Mouse (Mus musculus) midbrain, embryonic 14.5 days (tissue): Measurements from ENCODE around the gene Ankfy1. TPM values are rescaled to one million over a fixed set of nuclear protein-coding genes. Genes with fewer than 3 reads are reported as not detected.

ENCODE experiments used
- ATAC-seq: fragments of 200-750 bp; cut with Nextera tagmentation; 2 replicates; pipeline ENCODE4 v1.8.0; 2017; ENCODE audit warnings: moderate number of reproducible peaks, moderate library complexity; ENCODE audit not compliant: low FRiP score, low TSS enrichment
- DNase-seq: peaks from one replicate; pipeline ENCODE4 v3.0.0-alpha.2; 2015
- H3K27ac ChIP-seq: fragments of 300-500 bp; sonication (generic); replicated peaks from 2 replicates; pipeline ENCODE4 v1.5.1; 2014; ENCODE audit warnings: mild to moderate bottlenecking, low read depth, low read length, moderate library complexity
- H3K27me3 ChIP-seq: fragments of 300-500 bp; sonication (generic); 2 replicates; pipeline ENCODE4 v1.6.1; 2014; ENCODE audit warnings: low read length, control low read depth, mixed read lengths; ENCODE audit not compliant: control insufficient read depth, insufficient read depth
- H3K36me3 ChIP-seq: fragments of 300-500 bp; sonication (generic); 2 replicates; pipeline ENCODE4 v1.6.1; 2014; ENCODE audit warnings: low read length, control low read depth; ENCODE audit not compliant: control insufficient read depth, insufficient read depth
- H3K4me1 ChIP-seq: fragments of 300-500 bp; sonication (generic); 2 replicates; pipeline ENCODE4 v1.6.1; 2014; ENCODE audit warnings: mild to moderate bottlenecking, antibody characterized with exemption, low read length, control low read depth; ENCODE audit not compliant: control insufficient read depth, insufficient read depth
- H3K4me2 ChIP-seq: fragments of 300-500 bp; sonication (generic); 2 replicates; pipeline ENCODE4 v1.6.1; 2014; ENCODE audit warnings: mild to moderate bottlenecking, low read length, moderate library complexity
- H3K4me3 ChIP-seq: fragments of 300-500 bp; sonication (generic); replicated peaks from 2 replicates; pipeline ENCODE4 v1.5.1; 2014; ENCODE audit warnings: low read depth, low read length
- H3K9ac ChIP-seq: fragments of 300-500 bp; sonication (generic); replicated peaks from 2 replicates; pipeline ENCODE4 v1.6.1; 2014; ENCODE audit warnings: mild to moderate bottlenecking, low read length, moderate library complexity
- H3K9me3 ChIP-seq: fragments of 300-500 bp; sonication (generic); 2 replicates; pipeline ENCODE4 v1.6.1; 2016; ENCODE audit warnings: low read length, control low read depth, mixed read lengths; ENCODE audit not compliant: control insufficient read depth
- WGBS: fragments of 180-500 bp; shearing (Covaris S2); extraction: QIAGEN DNeasy Blood & Tissue Kit; methylation state at CpG from one replicate; pipeline ENCODE4 v1.1.7; 2014; 5-methylcytosine and 5-hydroxymethylcytosine counted together
- polyA plus RNA-seq: library from polyadenylated mRNA; unstranded; fragments of >200 nt; fragmentation: Nextera tagmentation; extraction: Ambion mirVana; gene quantifications from 2 replicates; pipeline ENCODE4 v1.2.1, GENCODE M21; 2014

Ankfy1 gene
- polyA plus RNA-seq, 1 experiment from 2014 or later: 40.0 TPM

- no peak overlapping the region for H3K4me2 ChIP-seq
- no peak overlapping the region for H3K27ac ChIP-seq
- ATAC-seq (no peak), DNase-seq (no peak)
- H3K4me3 ChIP-seq: no peak overlapping the region
- 0 out of 2 replicates have a peak, but pooled peaks cover 3% of the 10 kb centered on the region for H3K36me3 ChIP-seq
- WGBS: 88% methylated on average over 6 of the region's 6 CpGs
- H3K9me3 ChIP-seq: no peaks in the 10 kb centered on the region
- H3K9ac ChIP-seq: no peak overlapping the region
- H3K4me1 ChIP-seq: no peaks in the 10 kb centered on the region
- no peaks in the 10 kb centered on the region for H3K27me3 ChIP-seq
These were observed 18.4 kb upstream of the Ankfy1 start for GRCm38 (mm10) chr11:72671294-72671988.

DNA sequence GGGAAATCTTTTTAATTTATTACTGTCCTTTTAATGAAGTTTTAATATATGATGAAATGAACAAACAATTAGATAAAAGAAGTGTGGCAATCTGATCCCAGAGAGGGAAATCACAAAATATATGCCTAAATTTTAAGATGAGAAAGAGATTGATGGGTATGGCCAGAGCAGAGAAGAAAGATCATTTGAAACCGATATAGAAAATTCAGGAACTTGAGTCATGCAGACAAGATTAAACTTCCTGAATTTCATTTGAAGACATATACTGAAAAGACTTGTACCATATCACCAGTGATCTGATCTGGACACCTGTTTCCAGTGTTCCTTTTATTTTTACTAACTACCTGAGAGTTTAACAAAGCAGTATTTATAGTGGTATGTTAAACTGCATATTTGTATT, 17.4 kb upstream of the Ankfy1 start:
- no peak for DNase-seq
- 93% methylated on average over 1 of the region's 1 CpGs for WGBS
- H3K36me3 ChIP-seq: 0 out of 2 replicates have a peak, but pooled peaks cover 3% of the 10 kb centered on the region
- no peak overlapping the region for H3K27ac ChIP-seq
- H3K9ac ChIP-seq: no peak overlapping the region
- no peaks in the 10 kb centered on the region for H3K27me3 ChIP-seq
- no peak for ATAC-seq
- no peak overlapping the region for H3K4me2 ChIP-seq
- H3K9me3 ChIP-seq: no peaks in the 10 kb centered on the region
- H3K4me3 ChIP-seq: no peak overlapping the region
- H3K4me1 ChIP-seq: no peaks in the 10 kb centered on the region

GRCm38 (mm10) chr11:72675280-72675679, 14.5 kb upstream of the Ankfy1 start:
- H3K36me3 ChIP-seq: 0 out of 2 replicates have a peak, but pooled peaks cover 3% of the 10 kb centered on the region
- DNase-seq (no peak), ATAC-seq (no peak)
- no peaks in the 10 kb centered on the region for H3K4me1 ChIP-seq
- WGBS: 20% methylated on average over 2 of the region's 2 CpGs
- H3K4me2 ChIP-seq: no peak overlapping the region
- no peaks in the 10 kb centered on the region for H3K9me3 ChIP-seq
- no peaks in the 10 kb centered on the region for H3K27me3 ChIP-seq
- no peak overlapping the region for H3K27ac ChIP-seq
- H3K4me3 ChIP-seq: no peak overlapping the region
- no peak overlapping the region for H3K9ac ChIP-seq

GRCm38 (mm10) chr11:72680726-72681125, 9.1 kb upstream of the Ankfy1 start:
- H3K4me2 ChIP-seq: no peak overlapping the region
- no peak for ATAC-seq
- H3K27ac ChIP-seq: no peak overlapping the region
- H3K4me1 ChIP-seq: no peaks in the 10 kb centered on the region
- DNase-seq: no peak
- H3K27me3 ChIP-seq: no peaks in the 10 kb centered on the region
- H3K9me3 ChIP-seq: no peaks in the 10 kb centered on the region
- no peaks in the 10 kb centered on the region for H3K36me3 ChIP-seq
- no peak overlapping the region for H3K4me3 ChIP-seq
- H3K9ac ChIP-seq: no peak overlapping the region

DNA sequence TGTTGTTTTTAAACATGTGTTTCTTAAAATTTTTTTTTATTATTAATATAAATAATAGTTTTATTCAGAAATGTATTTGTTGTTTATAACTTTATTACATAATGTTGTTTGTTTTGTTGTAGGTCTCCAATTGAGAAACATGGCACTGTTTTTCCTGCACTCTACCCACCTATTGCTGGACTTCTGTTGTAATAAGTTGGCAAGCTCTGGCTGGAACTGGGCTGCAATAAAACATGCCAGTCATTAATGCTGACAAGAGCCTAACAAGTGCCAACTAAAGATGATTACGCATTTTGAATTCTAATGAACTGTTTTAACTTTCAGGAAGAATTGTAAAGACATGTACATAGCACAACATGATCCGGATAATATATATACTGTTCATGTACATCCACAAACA, 6.4 kb upstream of the Ankfy1 start:
- DNase-seq: no peak
- no peaks in the 10 kb centered on the region for H3K9me3 ChIP-seq
- no peaks in the 10 kb centered on the region for H3K27me3 ChIP-seq
- no peak for ATAC-seq
- H3K36me3 ChIP-seq: no peaks in the 10 kb centered on the region
- WGBS: 96% methylated on average over 2 of the region's 2 CpGs
- no peak overlapping the region for H3K4me3 ChIP-seq
- no peaks in the 10 kb centered on the region for H3K4me1 ChIP-seq
- no peak overlapping the region for H3K4me2 ChIP-seq
- H3K27ac ChIP-seq: no peak overlapping the region
- no peak overlapping the region for H3K9ac ChIP-seq

DNA sequence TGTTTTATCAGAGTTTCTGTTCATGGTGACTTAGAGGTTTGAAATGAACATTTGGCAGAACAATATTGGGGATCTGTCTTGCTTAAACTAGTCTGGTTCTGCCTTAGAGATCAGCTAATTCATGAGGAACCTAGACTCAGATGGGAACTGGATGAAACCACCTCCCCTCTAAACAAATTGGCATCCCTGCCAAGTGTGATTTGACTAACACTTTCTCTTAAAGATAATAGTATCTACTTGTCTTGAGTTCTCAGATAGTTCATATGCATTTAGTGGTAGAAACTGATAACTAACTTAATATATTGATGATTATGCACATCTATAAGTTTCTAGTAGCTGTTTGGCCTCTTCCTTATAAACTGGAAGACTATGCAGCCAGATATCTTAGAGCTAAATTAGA, 3.1 kb upstream of the Ankfy1 start:
- Histone ChIP-seq H3K9ac (no peak overlapping the region), H3K27me3 (no peaks in the 10 kb centered on the region), H3K4me2 (no peak overlapping the region), H3K36me3 (no peaks in the 10 kb centered on the region), H3K27ac (no peak overlapping the region), H3K4me1 (peaks cover 12% of the 10 kb centered on the region), H3K9me3 (no peaks in the 10 kb centered on the region), H3K4me3 (no peak overlapping the region)
- ATAC-seq: no peak
- no peak for DNase-seq

GRCm38 (mm10) chr11:72688242-72688641, 1.6 kb upstream of the Ankfy1 start:
- Histone ChIP-seq H3K9me3 (no peaks in the 10 kb centered on the region), H3K27ac (no peak overlapping the region), H3K4me3 (no peak overlapping the region), H3K4me2 (no peak overlapping the region), H3K36me3 (no peaks in the 10 kb centered on the region), H3K9ac (no peak overlapping the region), H3K27me3 (no peaks in the 10 kb centered on the region), H3K4me1 (peaks cover 12% of the 10 kb centered on the region)
- ATAC-seq (no peak), DNase-seq (no peak)
- 9% methylated on average over 5 of the region's 5 CpGs for WGBS

DNA sequence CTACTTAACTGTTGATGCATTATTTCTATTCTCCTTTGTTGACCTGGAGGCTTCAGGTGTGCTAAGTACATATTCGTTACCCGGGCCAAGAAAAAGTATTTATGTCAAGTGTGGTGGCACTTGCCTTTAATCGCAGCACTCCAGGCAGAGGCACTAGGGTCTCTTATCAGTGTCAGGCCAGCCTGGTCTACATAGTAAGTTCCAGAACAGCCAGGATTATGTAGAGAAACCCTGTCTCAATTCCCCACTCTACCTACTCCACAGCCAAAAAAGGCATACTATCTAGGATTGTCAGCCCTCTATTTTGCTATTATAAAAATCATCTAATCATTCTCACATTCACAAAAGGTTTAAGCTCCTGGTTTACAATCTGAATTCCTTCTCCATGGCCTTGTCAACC, 691 bp upstream of the Ankfy1 start:
- H3K4me2 ChIP-seq: peak overlapping the region; percentile 87
- no peak overlapping the region; the same call in 1 of the 2 replicates for H3K9ac ChIP-seq
- H3K27ac ChIP-seq: no peak overlapping the region
- H3K4me1 ChIP-seq: peaks cover 12% of the 10 kb centered on the region
- no peaks in the 10 kb centered on the region for H3K9me3 ChIP-seq
- no peaks in the 10 kb centered on the region for H3K36me3 ChIP-seq
- peak overlapping the region; percentile 70; the same call in 1 of the 2 replicates for H3K4me3 ChIP-seq
- 76% methylated on average over 3 of the region's 3 CpGs for WGBS
- ATAC-seq (no peak), DNase-seq (no peak)
- no peaks in the 10 kb centered on the region for H3K27me3 ChIP-seq

DNA sequence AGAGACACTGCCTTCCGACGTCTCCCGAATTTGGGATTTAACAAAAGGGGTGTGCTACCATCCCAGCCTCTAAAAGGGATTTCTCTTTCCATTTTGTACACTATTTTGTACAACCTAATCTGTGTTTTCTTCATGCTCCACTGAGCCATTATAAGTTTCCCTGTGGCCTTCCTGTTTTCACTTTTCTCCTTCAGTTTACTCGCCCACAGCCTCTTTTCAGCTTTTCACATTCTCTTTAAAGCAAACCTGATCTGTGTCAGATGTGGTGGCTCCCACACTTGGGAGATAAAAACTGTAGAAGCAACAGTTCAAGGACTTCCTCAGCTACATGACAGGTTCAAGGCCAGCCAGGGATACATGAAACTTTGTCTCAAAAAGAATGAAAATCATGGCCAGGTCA, 2.5 kb downstream of the Ankfy1 start:
- Histone ChIP-seq H3K36me3 (no peaks in the 10 kb centered on the region), H3K27ac (no peak overlapping the region), H3K9ac (no peak overlapping the region), H3K27me3 (no peaks in the 10 kb centered on the region), H3K4me1 (peaks cover 12% of the 10 kb centered on the region), H3K4me2 (no peak overlapping the region), H3K4me3 (no peak overlapping the region), H3K9me3 (no peaks in the 10 kb centered on the region)
- DNase-seq (no peak), ATAC-seq (no peak)
- WGBS: 80% methylated on average over 4 of the region's 4 CpGs
